Mouse (Mus musculus) testis, postnatal 10 days (tissue): Measurements from ENCODE around the gene Spata46.

ENCODE experiments used
- DNase-seq: peaks from one replicate; pipeline ENCODE4 v3.0.0; 2021; ENCODE audit warnings: low spot score

Gene Spata46

DNA sequence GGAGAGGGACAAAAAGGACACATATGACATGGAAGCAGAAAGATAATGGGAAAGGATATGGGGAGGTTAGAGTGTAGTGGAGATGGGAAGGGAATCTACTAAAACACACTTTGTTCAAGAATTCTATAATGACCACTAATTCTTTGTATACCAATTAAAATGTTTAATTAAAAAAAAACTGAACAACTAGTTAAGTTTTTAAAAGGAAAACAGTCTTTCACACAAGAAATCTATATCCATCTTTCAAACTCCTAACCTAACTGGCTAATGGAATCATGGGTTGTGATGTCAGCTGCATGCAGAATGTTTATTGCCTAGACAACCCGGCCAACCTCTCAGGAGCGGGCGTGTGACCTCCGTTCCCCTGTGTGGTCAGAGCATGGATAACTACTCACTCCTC, at the start of gene Spata46:
Gene Spata46, plus strand, starts transcription at position 301 of the 400 bp plus-strand sequence.
- no peak for DNase-seq

DNA sequence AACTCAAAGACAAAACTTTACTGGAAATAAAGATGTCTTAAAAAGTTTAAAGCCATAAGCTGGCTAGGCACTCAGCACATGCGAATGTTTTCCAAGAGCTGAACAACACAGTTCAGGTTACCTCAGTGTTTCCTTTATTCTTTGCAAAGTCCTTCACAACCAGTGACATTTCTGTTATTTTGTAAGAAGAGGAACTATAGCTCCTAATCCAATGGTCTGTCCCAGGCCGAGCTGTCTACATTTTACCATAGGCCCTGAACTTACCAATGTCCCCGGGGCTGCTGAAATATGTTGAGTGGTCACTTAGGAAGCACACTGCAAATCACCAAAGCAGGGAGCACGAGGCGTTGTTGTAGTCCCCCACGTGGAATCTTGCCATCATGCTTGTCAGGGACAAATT, 38.3 kb upstream of the Spata46 start:
- no peak for DNase-seq

DNA sequence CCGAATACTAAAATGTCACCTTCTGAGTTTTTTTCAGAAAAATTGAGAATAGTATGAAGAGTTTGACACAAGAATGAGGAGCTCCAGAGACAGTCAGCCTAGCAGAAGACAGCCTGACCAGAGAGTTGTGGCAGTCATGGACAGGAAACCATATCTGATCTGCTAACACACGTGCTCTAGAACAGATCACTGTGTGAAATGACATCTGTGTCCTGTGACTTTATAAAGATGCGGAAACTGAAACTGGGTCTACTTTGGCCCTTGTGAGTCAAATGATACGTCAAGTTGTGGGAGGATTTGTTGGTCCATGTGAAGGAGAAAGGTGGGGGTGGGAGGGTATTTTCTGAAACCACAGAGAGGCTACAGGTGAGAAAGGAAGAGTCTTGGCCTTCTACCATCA, 37.9 kb upstream of the Spata46 start:
- DNase-seq, result no peak

DNA sequence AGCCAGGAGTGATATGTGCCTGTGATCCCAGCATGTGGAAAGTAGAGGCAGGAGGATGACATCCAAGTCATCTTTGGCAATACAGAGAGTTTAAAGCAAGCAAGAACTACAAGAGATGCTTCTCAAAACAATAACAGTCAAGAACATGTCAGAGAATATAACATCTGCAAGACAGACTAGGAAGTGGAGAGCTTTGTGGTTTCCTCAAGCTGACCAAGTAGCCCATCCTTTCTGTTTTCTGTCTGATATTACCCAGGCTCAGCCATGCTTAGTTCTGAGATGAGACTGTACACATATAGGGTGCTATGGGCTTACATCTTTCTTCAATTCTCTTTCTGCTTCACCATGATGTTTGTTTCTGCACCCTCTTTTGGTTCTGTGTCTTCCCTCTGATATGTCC, 35.4 kb upstream of the Spata46 start:
- DNase-seq, result no peak

DNA sequence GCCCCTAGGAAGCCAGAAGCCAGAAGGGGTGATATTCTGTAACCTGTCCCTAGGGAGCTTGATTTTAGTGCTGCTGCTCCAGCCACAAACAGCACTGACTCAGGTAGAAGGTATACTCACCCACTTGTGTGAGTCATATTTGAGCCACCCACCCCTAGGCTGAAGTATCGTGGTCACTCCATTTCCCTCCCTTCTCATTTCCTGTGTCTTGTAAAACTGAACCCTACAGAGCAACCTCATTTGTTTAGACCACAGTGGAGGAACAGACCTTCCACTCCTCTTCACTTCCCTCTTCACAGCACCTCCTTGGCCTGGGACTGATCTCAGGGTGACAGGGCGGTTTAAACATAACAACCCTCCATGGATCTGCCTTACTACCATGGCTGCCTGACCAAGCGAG, 31.6 kb upstream of the Spata46 start, which contains the start of gene Sh2d1b1:
Gene Sh2d1b1, plus strand, starts transcription at position 305 of the 400 bp plus-strand sequence.
- no peak for DNase-seq

DNA sequence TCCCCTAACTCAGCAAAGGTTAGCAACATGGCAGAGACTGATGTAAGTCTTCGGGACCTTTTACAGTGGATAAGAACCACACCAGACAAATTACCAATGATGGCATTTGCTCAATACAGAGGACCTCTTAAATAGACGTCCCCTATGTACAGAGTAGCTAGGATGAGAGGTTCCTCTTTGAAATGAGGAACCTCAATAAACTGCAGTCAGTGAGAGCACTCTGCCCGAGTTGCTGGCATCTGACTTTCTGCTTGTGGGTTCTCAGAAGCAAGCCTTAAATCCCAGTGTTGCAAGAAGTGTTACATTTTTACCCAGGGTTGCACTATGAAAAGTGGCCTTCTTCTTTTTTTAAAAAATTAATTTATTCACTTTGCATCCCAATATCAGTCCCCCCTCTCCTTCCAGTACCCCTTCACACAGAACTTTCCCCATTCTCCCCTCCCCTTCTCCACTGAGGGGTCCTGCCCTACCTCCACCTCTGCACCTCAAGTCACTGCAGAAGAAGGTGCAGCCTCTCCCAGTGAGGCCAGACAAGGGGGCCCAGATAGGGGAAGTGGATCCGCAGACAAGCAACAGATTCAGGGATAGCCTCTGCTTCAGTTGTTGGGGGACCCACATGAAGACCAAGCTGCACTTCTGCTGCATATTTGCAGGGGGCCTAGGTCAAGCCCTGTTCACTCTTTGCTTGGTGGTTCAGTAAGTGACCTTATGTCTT, 26.0 kb upstream of the Spata46 start:
- no peak for DNase-seq

DNA sequence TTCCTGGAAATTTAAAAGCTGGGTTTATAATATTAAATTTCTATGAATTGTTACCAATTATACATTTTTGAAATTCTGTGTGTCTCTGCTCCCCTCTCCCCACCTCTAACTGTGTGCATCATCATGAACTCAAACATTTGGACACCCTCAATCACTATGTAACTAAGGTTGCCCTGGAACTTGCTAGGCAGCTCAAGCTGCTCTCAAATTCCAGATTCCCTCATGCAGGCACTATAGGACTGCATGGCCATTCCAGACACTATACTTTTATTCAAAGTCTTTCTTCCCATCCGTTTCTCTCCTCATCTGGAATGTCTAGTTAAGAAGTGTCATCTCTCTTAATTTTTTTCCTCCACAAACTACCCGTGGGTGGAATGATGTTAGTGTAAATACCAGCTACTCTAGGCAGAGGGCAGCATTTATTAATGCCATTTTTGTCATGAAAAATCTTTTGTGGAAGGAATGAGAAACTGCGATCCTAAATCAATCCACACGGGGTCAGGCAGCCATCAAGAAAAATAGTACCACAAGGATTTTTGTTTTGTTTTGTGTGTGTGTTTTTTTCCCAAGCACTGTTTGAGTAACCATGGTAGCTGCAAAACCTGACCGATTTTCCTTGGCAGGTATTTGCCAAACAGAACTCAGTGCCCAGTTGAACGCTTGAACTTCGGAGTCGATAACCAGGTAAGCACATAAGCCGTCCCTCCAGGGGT, 16.2 kb upstream of the Spata46 start:
- DNase-seq, result peak; percentile 53

DNA sequence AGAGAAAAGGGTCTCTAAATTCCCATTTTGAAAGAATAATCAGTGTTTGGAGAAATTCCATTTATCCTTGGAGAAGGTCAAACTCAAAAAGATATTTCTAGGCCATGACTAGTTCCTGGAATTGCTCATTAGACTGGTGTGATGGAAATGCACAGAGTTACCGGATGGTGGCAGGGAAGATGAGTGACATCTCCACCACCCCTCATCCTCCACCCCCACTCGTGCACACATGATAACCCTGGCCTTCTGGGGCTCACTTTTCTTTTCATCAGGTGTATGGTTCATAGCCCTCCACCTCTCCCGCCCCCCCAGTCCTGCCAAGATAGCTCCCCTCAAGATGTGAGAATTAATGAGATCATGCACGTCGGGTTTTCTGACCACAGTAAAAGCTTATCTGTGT, 15.3 kb upstream of the Spata46 start:
- DNase-seq, result no peak

DNA sequence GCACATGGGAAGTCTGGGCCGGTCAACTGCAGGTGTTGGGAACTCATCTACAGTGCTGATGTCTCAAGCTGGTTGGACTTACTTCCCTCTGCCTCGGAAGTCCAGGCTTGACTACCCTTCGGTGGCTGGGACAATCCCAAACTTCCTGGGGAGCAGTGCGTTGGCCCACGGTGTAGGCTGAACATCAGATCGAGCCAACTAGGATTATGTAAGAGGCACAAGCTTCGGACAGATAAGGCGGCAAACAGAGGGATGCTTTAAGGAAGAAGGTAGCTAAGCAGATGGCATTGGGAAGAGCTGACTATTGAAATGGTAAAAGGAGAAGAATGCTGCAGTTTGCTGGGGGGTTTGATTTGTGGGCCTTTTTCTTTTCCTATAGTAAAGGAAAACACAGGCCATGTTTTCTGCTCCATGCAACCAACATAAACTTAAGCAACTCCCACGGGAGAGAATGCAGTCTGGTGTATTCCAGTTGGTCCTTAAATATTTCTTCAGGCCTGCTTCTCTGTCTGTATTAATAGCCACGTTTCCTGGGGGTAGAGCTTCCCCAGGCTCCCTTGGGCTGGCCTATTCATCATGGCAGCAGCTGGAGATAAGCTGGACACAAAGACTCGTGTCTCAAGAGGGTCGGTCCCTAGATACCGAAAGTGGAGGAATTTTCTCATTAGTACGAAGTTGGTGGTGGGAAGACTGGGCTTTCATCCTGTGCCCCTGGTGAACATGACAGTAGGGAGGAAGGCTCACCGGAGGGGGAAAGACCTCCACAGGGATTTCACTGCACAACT, 13.6 kb upstream of the Spata46 start:
- no peak for DNase-seq

DNA sequence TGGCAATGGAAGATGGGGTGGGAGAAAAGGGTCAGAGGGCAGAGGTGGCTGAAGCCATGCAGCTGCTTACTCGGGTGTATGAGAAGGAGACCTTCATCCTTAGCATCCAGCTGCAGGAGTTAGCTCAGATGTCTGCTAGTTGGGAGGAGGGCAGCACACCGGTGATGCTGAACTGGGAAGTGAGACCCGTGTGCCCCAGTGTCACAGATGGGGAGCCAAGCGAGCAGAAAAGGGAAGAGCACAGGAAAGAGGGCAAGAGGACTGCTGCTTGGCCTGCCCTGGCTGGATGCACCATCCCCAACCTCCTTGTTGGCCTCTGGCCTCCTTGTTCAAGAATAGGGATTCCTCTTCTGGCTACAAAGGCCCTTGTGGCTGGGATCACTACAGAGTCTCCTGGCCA, 9.1 kb upstream of the Spata46 start:
- DNase-seq, result no peak

DNA sequence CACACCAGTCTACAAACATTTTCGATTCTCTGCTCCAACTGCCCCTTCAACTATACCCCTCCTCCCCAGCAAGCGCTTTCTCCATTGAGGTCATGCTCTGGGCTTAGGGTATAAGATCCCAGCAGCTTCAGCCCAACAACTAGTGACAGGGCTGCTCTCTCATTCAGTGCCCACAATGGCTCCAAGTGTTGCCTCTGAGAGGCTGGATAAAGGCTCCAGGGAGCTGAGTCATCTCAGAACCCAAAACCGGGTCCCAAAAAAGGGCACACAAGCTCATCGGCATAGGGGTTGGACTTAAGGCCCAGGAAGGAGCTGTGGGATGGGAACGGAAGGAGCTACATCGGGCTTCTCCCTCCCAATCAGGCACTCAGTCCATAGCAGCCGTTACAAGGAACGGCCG, 6.9 kb upstream of the Spata46 start:
- DNase-seq, result no peak

DNA sequence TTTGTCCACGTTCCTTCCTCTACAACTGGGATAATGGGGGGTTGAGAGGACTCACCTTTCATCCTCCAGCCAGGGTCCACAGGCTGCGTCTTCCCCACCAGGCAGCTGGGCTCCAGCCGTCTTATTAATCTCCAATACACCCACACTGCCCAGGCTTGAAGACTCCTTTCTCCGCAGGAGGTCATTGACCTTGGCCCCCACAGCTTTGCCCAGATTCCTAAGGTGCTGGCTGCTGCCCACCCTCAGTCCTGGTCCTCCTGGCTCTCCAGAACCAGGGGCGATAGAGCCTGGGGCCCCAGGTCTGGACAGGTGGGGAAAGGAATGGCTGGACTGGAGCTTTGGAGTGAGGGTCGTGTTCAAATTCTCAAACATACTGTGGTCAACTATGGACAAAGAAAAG, 6.1 kb upstream of the Spata46 start:
- no peak for DNase-seq

DNA sequence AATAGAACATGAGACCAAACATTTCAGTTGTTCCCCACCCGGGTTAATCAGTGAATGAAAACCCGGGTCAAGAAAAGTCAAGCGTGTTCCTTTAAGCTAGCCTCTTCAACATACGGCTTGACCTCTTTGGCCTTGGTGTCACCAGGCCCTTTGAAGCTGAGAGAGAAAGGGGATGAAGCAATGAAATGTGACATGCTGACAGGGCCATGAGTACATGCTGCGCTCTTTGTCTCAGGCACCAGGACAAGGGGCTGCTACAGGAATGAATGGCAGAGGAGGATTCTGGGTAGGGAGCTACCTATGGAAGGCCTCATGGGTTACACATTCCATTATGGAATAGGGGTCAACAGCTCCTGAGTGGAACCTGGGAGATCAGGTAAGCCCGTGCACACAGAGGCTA, 5.5 kb upstream of the Spata46 start:
- DNase-seq, result no peak

DNA sequence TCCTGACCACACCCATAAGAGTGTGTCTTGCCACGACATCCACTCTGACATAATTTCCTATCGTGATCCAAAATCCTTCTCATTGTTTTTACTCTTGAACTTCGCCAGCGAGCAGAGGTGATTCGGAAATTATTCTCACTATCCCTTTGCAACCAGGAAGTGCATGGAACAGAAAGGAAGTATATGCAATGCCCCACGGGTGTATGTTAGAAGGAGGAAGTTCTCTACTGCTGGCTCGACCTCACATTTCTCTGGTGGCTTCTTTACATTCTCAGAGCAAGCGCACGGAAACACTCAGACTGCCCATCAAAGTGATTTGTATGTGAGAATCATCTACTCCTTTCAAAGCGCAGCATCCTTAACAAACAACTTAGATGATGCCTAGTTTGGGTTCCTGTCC, 3.6 kb upstream of the Spata46 start:
- DNase-seq, result no peak

DNA sequence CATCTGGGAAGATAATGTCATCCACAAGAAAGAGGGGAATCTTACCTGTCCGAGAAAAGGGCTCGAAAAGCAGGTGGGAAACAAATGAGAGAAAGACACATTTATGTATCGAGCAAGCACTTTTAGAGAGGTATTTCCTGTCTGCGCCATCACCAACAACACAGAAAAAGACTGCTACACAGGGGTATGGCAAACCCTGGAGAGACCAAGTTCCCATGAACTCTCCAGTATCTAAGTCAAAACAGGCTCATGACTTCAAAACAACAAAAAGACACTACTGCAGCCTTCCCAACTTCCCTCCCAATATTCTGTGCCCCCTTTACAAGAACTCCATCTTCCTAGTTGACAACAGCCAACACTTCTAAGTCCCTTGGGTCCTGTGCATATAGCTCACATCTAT, 2.4 kb upstream of the Spata46 start, which contains the start of gene Gm7694:
Gene Gm7694, minus strand, starts transcription at position 101 of the 400 bp plus-strand sequence.
- DNase-seq, result no peak

DNA sequence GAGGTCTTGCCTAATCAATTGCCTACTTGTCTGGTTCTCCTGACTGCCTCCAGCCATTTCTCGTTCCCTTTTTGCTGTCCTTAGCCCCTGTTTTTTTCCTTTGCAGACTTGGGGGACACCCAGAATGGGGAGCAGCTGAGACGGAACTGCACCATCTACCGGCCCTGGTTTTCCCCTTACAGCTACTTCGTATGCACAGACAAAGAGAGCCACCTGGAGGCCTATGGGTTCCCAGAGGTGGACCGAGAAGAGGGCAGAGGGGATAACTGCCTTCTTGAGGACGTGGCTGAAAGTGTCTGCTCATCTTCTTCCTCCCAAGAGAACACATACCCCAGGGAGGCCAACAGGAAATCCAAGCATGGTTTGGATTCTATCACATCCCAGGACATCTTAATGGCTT, 2.8 kb downstream of the Spata46 start:
- DNase-seq, result no peak

DNA sequence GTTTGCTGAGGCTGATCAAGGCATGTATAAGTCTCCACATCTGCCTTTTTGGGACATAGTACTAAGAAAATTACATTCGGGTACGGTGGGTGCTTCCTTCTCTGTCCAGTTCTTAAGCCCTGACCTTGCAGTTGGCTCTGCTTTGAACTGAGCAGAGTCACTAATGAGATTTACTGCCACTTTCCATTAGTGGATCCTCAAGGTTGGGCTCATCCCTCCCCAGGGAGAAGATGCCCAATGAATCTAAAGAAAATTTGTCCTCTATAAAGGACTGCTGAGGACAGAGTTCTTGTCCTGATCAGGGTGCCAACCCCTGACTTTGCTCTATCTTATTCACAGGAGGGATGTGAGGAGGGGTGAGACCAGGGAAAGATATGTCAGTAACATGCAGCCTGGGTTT, 13.4 kb downstream of the Spata46 start:
- no peak for DNase-seq

DNA sequence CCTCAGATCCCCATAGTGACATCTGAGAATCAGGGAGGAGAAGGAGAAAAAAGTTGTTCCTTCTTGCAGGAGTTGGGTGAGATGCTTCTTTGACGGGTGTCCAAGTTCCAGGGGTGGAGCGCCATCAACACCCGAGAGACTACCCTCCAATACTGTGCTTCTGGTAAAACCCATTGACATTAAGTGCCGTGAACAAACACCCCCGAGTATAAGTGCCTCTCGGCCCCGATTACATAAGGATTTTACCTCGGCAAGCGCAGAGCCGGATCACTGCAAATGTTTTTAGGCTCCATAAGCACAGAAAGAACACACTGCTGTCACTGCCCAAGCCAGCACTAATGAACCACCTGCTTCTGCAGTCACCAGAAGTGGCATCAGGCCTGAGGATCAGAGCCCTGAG, 14.4 kb downstream of the Spata46 start:
- no peak for DNase-seq

DNA sequence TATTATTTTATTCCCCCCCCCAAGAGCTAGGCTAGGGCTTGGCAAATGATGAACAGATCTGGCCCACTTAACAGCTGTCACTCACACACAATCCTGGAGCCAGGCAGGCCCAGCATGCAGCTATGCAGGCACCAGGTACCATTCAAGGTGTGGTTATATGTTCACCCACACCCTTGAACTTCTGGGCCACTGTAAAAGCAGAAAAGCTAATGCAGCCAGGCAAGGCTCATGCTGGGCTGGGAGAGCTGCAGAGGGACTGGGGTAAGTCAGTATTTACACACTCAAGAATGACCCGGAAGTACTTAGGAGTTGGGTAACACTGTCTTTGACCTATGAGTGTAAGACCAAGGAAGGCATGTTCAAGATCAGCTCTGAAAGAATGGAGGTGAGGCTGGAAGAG, 15.7 kb downstream of the Spata46 start:
- DNase-seq, result no peak

DNA sequence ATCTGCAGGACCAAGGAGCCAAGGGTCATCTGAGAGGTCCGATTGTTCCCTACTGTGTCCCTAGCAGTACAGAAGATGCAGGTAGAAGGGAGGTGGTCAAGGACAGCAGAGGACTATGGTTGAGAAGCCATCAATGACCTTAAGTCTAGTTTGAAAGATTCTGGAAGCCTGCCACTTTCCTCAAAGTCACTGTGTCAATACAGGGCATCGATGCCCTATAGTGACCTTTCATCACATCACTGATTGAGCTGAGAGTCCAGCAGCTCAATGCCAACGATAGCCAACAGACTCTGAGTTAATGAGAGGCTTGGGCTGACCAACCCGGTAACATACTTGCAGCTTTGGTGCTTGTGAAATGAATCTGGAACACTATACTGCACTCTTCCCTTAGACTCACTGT, 16.7 kb downstream of the Spata46 start:
- no peak for DNase-seq

DNA sequence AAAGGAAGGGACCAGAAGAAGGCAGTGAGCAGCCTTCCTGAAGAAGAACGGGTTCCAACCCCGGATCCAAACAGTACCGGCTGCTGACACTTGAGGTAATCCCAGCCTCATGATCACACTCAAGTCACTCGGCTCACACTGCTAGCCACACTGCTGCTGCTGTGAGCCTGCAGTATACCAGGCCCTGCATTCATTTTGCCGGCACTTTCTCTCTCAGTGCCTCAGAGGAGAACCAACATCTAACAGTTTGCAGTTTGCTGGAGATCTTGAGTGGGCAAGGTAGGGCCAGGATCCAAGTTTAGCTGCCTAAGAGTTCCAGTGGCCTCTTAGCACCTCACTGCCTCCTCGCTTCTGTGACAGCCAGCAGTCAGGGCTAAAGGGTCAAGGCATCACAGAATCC, 23.3 kb downstream of the Spata46 start:
- DNase-seq, result no peak

DNA sequence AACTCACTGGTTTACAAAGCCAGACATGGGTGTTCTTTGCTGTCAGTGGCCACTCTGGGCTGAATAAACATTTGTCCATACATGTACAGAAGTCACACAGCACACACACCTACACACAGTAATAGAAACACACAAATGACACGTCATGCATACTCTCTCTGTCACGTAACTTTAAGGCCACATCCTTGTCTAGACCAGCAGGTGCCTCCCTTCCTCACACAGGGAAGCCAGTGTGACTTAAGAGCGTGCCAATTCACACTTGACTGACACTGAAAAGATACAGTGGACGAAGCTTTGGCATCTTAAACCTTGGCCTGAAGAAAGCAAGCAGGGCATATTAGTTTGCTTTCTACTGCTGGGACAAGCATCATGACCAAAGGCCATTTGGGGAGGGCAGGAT, 24.2 kb downstream of the Spata46 start:
- DNase-seq, result no peak

DNA sequence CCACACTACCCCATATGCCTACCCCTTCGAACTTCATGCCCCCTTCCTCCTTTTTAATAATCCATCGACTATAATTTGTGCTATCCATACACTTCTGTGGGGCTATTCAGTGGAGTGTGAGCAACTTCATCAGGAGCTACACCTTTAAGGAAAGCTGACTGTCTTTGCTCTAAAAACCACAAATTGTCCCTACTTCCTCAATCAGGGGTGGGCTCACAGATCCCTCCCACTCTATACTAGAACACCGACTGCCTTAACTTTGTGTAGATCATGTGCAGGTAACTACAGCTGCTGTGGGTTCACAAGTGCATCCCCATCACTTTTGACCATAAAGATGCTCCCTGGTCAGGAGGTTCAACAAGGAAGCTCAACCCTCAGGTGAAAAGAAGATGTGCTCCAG, 31.3 kb downstream of the Spata46 start:
- no peak for DNase-seq
